14 mouse cellular contexts compared by ENCODE assay signal in genomic region chr4:43372155-43372554, GRCm38 (mm10). TPM values are rescaled to one million over a fixed set of nuclear protein-coding genes. Genes with fewer than 3 reads are reported as not detected.
DNase-seq lines count a peak whose midpoint lies in the region; ATAC-seq lines count a peak whose summit lies in the region.
"Had no signal": no experiment of that assay in that cellular context is flagged by ENCODE, and none has a peak within 500 bp of the region (broad histone marks: within the 10 kb centered on the region; RNA-seq: fewer than 3 reads in every experiment).

No protein-coding gene starts in this region.

- 69% methylated on average over 4 of the region's 4 CpGs for WGBS in forebrain, embryonic 12.5 days

- no peak for ATAC-seq in megakaryocyte, adult 5-6 weeks (ENCODE audit: poor library complexity, severe bottlenecking)
- ATAC-seq in forebrain, embryonic 12.5 days (ENCODE audit: low FRiP score), result no peak

- peak; percentile 37 to 38 for DNase-seq in adrenal gland, postnatal 36 days
- DNase-seq in adrenal gland, postnatal 4 days (ENCODE audit: low spot score in 2 of 2), result no peak
- peak; percentile 28 to 47 for DNase-seq in kidney, postnatal 4 days
- DNase-seq in spleen, adult 18-20 months, result no peak
- no peak for DNase-seq in adrenal gland, adult 2 months
- DNase-seq: cerebellum, postnatal 36 days; right cerebral cortex, postnatal 4 days had no signal

- H3K27me3 ChIP-seq in megakaryocyte, embryonic 14.5 days (replicated peaks), result peaks cover 34% of the 10 kb centered on the region
- no peaks in the 10 kb centered on the region for H3K27me3 ChIP-seq in forebrain, embryonic 12.5 days
- H3K27me3 ChIP-seq: limb, embryonic 13.5 days; stomach, embryonic 15.5 days had no signal

- peaks cover 29% of the 10 kb centered on the region for H3K4me1 ChIP-seq in megakaryocyte, embryonic 14.5 days
- H3K4me1 ChIP-seq in forebrain, embryonic 12.5 days, result no peaks in the 10 kb centered on the region
- H3K4me1 ChIP-seq: limb, embryonic 13.5 days; stomach, embryonic 15.5 days had no signal

- no peak overlapping the region for H3K9ac ChIP-seq in forebrain, embryonic 12.5 days
- H3K9ac ChIP-seq: limb, embryonic 13.5 days; stomach, embryonic 15.5 days had no signal

- no peak overlapping the region for H3K4me2 ChIP-seq in forebrain, embryonic 12.5 days
- H3K4me2 ChIP-seq: limb, embryonic 13.5 days; stomach, embryonic 15.5 days had no signal

- no peaks in the 10 kb centered on the region for H3K36me3 ChIP-seq in megakaryocyte, embryonic 14.5 days (replicated peaks; ENCODE audit: low read length)
- H3K36me3 ChIP-seq in forebrain, embryonic 12.5 days (replicated peaks), result no peaks in the 10 kb centered on the region
- H3K36me3 ChIP-seq: G1E; limb, embryonic 13.5 days; midbrain, embryonic 10.5 days; stomach, embryonic 15.5 days had no signal

- no peaks in the 10 kb centered on the region for H3K9me3 ChIP-seq in megakaryocyte, embryonic 14.5 days
- H3K9me3 ChIP-seq in forebrain, embryonic 12.5 days, result no peaks in the 10 kb centered on the region
- H3K9me3 ChIP-seq: G1E; limb, embryonic 13.5 days; midbrain, embryonic 10.5 days; stomach, embryonic 15.5 days had no signal

- H3K4me3 ChIP-seq in megakaryocyte, embryonic 14.5 days (replicated peaks), result peak overlapping the region; percentile 23
- no peak overlapping the region for H3K4me3 ChIP-seq in forebrain, embryonic 12.5 days (replicated peaks)
- H3K4me3 ChIP-seq: limb, embryonic 13.5 days; midbrain, embryonic 10.5 days; stomach, embryonic 15.5 days had no signal

- no peak overlapping the region for H3K27ac ChIP-seq in forebrain, embryonic 12.5 days
- H3K27ac ChIP-seq: limb, embryonic 13.5 days; midbrain, embryonic 10.5 days; stomach, embryonic 15.5 days had no signal

RNA-seq across cellular contexts. Expression of gene Rusc2, which starts 9.6 kb away (rescaled TPM):
- total RNA-seq in adrenal gland, postnatal 36 days (2021), result 10 to 100 TPM; 37.2 to 50.1 TPM
- 10 to 100 TPM; 29.7 to 34.5 TPM for total RNA-seq in adrenal gland, postnatal 4 days (2021)
- 11.5 and 32.0 TPM in 2 replicates for polyA plus RNA-seq in megakaryocyte, embryonic 14.5 days (2012; ENCODE audit: insufficient read depth, low replicate concordance)
- total RNA-seq in megakaryocyte, adult 5-6 weeks (2015), result 2.1 and 3.0 TPM in 2 replicates
- total RNA-seq in megakaryocyte, adult 5-6 weeks (2017), result 0.77 and 2.3 TPM in 2 replicates
- polyA plus RNA-seq in forebrain, embryonic 12.5 days (2016; fragmentation: Nextera tagmentation; extraction: Ambion mirVana), result 37.6 and 44.9 TPM in 2 replicates
- total RNA-seq in adrenal gland, adult 2 months (2021), result 10 to 100 TPM; 38.0 to 44.3 TPM
- polyA plus RNA-seq in adrenal gland, adult 2 months (2012; rRNA removed), result 37.9 and 49.6 TPM in 2 replicates

RNA-seq across cellular contexts. Expression of gene Fam166b, which starts 56.8 kb away (rescaled TPM):
- total RNA-seq in adrenal gland, postnatal 36 days (2021), result under 1 TPM in 1 of 2 experiments, not detected in 1; 0.92 TPM
- total RNA-seq in adrenal gland, postnatal 4 days (2021), result under 1 TPM in 1 of 2 experiments, not detected in 1; 0.25 TPM
- polyA plus RNA-seq in megakaryocyte, embryonic 14.5 days (2012; ENCODE audit: insufficient read depth, low replicate concordance), result 0.55 TPM in 1 of 2 replicates, not detected in the other
- not detected in 2 replicates for total RNA-seq in megakaryocyte, adult 5-6 weeks (2015)
- not detected in 2 replicates for total RNA-seq in megakaryocyte, adult 5-6 weeks (2017)
- polyA plus RNA-seq in forebrain, embryonic 12.5 days (2016; fragmentation: Nextera tagmentation; extraction: Ambion mirVana), result 0.23 TPM in 1 of 2 replicates, not detected in the other
- not detected for total RNA-seq in adrenal gland, adult 2 months (2021)
- polyA plus RNA-seq in adrenal gland, adult 2 months (2012; rRNA removed), result 0.52 TPM in 1 of 2 replicates, not detected in the other
- polyA plus RNA-seq: G1E; limb, embryonic 13.5 days had no signal

Comparison
In these comparisons a context has a peak if more than half of its experiments do, and no peak if none do; other contexts are left out.
1. DNase-seq: peak in adrenal gland, postnatal 36 days (2 of 2) and kidney, postnatal 4 days (2 of 2); none in adrenal gland, postnatal 4 days (0 of 2), spleen, adult 18-20 months (0 of 2) and adrenal gland, adult 2 months (single experiment).
2. RNA of gene Rusc2, which starts 9.6 kb away (total RNA-seq): 37.2 to 50.1 TPM in adrenal gland, postnatal 36 days, 38.0 to 44.3 TPM in adrenal gland, adult 2 months and 29.7 to 34.5 TPM in adrenal gland, postnatal 4 days; 0.77 to 3.0 TPM in megakaryocyte, adult 5-6 weeks; every median in the first group is over 4 times any median in the second.